Mouse (Mus musculus): ENCODE results near the gene B9d2.

- TF ChIP-seq CTCF (IDR thresholded peaks at IDR 0.05; ENCODE audit: control insufficient read depth, insufficient read depth, low read length) (peak; percentile 20; the same call in 1 of the 2 replicates), POLR2A (IDR thresholded peaks at IDR 0.05; ENCODE audit: borderline replicate concordance, control insufficient read depth, low read depth, low read length) (no peak)
Measured at GRCm38 (mm10) chr7:25679971-25680370, 609 bp upstream of the B9d2 start.
